Mouse (Mus musculus) left cerebral cortex, adult 8-10 months (tissue): ENCODE results near the gene Usp48. TPM values are rescaled to one million over a fixed set of nuclear protein-coding genes. Genes with fewer than 3 reads are reported as not detected.
"Not testable (repeated sequence)": the region's sequence is repeated elsewhere in the genome, so short reads cannot be mapped to it uniquely, and the experiment has no call there.

Experiments
- DNase-seq, 2 experiments: peaks; one replicate each; pipeline ENCODE4 v3.0.0; 2022; ENCODE audit warnings: low spot score in 2 of 2
- total RNA-seq, 4 experiments: library from RNA; stranded (reverse); gene quantifications; 2 replicates each; pipeline ENCODE4 v1.2.4; 2022

Usp48 gene
- 100 to 1,000 TPM; 127 to 138 (median 131) TPM for total RNA-seq

DNA sequence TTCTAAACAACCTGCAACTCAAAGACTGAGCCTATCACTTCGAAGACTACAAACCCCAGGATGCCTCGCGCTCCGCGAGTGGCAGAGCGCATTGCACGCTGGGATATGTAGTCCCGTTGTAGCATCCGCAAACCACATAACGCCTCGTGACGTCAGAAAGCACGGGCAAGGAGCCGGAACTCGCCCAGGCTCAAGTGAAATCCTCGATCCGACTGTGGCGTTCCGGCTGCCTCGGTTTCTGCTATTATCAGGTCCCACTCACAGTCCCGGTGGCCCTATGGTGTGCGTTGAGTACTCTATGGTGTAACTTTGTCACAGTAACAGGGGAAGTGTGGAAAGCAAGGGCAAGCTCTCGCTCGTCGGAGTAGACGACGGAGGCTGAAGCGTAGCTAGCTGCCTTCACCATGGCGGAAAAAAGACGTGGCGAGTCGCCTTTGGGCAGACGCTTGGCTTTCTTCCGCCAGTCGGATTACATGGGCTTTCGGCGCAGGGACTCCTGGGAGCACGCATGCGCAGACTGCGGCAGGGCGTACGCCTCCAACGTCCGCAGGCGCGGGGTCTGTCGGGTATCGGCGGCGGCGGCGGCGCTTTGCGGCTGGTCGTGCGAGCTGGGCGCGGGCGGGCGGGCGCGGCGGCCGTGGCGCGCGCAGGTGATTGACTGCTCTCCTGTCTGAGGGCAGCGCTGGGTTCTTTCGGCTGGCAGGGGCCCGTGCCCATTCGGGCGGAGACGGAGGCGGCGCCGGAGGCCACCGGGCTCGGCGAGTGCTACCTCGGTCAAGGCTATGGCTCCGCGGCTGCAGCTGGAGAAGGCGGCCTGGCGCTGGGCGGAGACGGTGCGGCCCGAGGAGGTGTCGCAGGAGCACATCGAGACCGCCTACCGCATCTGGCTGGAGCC is at the start of gene Usp48:
Gene Usp48, plus strand, starts transcription at position 155 of the 895 bp plus-strand sequence.
- DNase-seq: peak; percentile 98

DNA sequence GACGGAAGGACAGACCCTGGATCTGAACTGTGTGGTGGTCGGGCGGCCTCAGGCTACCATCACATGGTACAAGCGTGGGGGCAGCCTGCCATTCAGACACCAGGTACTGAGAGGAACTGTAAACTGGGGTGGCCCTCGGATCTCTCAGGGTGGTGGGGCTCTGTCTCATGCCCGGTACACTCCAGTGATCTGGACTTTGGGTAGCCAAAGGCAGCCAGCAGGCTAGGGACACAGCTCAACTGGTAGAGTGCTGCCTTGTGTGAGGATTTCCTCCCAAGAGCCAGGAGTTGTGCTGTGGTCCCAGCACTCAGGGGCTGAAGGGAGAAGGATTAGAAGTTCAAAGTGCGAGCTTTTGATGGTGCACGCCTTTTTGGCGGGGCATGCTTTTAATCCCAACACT is 48.0 kb upstream of the Usp48 start:
- no peak for DNase-seq

DNA sequence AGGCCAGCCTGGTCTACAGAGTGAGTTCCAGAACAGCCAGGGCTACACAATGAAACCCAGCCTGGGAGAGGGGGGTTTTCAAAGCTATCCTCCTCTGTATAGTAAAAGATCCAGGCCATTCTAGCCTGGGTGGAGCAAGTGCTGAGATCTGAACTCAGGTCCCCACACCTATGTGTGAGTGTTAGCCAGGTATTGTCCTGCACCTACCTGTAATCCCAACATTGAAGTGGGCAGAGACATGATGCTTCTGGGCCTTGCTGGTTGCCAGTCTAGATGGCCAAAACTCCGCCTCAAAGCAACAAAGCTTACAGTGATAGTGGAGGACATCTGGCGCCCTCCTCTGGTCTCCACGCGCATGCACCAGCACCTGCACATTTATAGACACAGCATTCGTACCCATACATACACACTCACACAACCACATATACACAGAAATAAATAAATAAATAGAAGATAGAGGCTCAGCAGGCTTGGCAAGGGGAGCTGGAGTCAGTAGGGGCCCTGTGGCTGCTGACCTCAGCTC is 47.5 kb upstream of the Usp48 start:
- no peak for DNase-seq

DNA sequence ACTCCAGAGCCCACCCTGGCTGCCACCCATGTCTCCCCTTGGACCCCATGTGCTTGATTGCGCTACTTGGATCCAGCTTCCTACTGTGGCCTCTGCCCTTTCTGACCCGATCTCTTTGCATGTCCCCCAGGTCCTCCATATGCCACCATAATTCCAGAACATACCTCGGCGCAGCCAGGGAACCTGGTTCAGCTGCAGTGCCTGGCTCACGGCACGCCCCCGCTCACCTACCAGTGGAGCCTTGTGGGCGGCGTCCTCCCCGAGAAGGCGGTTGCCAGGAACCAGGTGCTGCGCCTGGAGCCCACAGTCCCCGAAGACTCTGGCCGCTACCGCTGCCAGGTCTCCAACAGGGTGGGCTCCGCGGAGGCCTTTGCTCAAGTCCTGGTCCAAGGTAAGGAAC is 40.1 kb upstream of the Usp48 start:
- no peak for DNase-seq

DNA sequence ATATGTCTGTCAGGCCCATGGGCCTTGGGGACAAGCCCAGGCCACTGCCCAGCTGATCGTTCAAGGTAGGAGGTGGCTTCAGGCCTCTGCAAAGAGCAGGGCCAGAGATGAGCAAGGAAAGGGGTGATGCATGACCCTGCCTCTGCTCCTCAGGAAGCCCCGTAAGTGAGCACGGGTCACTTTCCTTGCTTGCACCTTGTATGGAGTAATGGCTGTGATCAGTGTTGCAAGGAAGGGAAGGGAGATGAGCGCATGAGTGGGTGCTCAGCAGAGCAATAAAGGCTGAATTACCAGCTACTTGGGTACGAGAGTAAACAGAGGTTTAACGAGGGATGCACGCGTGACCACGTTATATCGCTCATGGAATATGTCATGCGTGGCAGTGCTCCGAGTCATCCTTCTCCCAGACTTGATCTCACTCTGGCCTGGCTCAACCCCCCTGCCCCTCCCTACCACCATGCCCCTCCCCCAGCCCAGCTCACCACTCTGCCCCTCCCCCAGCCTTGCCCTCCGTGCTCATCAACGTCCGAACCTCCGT is 36.8 kb upstream of the Usp48 start:
- DNase-seq: no peak

DNA sequence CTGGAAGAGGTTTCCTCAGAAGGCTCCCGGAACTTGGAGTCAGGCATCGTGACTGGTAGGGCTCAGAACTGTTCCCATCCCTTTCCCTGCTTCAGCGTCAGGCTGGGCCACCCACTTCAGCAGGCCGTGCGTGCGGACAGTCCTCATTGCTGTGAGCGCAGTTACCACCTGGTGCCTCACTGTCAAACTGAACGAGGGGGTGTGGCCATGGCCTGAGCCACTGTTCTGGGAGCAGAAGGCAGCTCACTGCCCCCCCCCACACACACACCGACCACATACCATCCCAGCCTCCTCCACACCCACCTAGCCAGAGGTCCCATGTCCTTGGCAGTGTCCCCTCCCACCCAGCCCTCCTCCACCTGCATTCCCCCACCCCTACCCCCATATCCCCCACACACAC is 23.7 kb upstream of the Usp48 start:
- no peak for DNase-seq

DNA sequence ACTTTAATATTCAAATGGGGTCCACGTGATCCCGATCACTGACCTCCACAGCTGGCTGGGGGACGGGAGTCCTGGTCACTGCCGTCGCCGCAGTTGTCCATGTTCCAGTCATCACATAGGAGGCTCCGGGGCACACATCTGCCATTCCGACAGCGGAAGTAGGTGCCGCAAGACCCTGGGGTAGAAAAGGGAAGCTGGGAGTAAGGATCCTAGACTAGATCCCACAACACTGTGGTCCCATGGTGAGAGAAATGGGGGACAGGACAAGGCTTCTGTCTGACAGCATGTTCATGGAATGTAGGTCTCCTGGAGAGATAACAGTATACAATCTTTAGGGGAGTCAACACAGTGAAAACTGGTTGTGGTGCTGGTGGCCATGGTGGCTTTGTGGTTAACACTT is 19.1 kb upstream of the Usp48 start, which contains the start of gene Ldlrad2:
Gene Ldlrad2, minus strand, starts transcription at position 101 of the 400 bp plus-strand sequence.
- DNase-seq: no peak

DNA sequence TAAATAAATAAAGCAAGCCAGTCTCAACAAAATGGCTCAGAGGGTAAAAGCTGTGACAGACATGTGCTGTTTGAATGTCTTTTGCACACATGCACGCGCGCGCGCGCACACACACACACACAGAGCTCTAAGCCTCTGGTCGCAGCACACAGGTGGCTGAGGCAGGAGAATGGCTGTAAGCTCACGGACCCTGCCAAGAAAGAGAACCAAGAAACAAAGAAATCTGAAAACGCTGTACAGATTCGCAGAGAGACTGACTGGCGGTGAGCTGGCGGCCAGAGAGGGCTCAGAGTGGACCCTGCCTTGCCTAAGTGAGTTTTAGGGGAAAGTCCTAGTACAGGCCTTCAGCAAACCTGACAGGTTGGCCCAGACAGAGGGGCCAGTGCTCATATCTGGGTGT is 16.1 kb upstream of the Usp48 start:
- DNase-seq: no peak

DNA sequence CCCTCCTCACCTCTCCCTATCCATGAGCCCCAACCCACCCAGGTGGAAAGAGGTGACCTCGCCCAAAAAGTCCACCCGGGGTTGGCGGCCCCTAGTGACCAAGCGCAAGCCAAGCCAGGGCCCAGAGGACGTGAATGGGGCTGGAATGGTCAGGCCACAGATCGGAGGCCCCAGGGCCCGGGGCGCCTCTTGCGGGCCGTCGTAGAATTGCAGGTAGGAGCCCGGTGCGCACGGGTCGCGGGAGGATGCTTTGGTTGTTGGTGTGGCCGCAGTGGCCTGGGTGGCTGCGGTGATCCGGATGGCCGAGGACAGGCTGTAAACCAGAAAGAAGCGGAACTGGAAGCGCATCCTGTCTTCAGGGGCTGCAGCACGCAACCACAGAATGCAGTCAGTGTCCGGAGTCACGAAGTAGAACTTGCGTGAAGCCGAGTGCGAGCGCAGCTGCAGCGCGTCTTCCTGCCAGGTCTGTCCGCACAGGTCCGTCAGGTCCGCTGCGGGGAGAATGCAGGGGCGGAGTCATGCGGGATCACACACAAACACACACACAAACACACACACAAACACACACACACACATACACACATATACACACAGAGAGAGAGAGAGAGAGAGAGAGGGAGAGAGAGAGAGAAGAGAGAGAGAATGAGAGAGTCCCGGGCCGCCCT is 15.2 kb upstream of the Usp48 start:
- peak in 1 of 2 experiments; percentile 28 for DNase-seq

DNA sequence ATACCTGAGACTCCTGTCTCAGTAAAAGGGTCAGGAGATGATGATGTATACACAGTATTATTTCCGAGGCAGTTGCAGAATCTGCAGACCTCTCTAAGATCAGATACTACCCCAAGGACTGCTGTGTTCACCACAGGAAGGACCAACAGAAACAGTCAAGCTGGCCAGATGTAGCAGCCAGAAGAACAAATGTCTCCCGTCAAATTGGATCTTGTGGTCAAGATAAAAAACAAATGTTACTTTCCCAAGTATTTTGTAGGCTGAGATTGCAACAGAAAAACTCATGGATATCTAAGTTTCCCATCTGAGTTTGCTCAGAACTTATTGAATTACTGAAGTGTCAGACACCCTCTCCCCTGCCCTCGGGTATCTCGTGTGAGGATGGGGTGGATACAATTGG is 13.8 kb upstream of the Usp48 start:
- DNase-seq: no peak

DNA sequence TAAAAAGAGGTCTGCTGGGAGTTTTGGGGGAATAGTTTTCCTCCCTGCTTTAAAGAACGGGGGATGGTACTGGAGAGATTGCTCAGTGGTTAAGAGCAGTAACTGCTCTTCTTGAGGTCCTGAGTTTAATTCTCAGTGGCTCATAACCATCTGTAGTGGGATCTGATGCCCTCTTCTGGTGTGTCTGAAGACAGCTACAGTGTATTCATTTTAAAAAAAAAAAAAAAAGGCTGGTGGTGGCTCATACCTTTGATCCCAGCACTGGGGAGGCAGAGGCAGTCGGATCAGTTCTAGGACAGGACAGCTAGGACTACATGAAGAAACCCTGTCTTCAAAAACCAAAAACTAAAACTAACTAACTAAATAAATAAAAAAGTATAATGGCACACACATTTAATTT is 13.3 kb upstream of the Usp48 start:
- DNase-seq: no peak

DNA sequence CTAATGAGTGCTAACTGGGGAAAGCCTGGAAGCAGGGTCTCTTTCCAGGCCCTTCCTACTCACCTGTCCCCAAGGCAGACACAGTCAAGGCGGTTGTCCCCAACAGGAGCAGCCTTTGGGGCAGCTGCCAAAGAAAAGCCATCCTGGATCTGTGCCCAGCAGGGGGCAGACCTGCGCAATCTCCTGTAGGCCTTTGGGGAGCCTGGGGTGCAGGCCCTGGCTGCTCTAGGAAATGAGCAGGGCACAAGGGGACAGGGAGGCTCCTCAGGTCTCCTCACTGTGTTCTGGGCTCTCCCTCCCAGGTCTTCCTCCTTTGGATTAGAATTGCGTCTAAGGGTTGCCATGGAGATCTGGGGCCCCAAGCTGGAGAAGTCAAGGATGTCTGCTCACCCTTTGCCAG is 11.7 kb upstream of the Usp48 start:
- no peak for DNase-seq

DNA sequence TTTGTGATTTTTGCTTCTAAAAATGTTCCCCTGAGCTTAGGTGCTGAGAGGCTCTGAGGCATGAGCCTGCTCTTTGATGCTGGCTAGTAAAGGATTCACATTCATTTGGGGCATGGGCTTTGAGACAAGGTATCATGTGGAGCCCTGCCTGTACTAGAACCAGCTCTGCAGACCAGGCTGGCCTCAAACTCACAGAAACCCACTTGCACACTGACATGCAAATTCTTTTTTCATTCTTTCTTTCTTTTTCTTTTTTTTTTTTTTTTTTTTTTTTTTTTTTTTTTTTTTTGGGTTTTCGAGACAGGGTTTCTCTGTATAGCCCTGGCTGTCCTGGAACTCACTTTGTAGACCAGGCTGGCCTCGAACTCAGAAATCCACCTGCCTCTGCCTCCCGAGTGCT is 4.5 kb upstream of the Usp48 start:
- not testable (repeated sequence) for DNase-seq

DNA sequence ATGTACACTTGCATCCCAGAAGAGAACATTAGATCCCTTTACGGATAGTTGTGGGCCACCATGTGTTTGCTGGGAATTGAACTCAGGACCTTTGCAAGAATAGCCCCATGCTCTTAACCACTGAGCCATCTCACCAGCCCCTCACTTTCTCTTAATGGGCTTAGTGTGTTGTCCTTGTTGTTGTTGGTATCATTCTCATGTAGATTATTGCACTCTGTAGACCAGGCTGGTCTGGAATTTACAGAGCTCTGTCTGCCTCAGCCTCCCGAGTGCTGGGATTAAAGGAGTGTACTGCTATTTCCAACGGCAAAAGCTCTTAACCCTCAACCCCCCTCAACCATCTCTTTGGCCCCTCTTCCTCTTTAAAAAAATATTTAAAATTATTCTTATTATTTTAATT is 4.0 kb upstream of the Usp48 start:
- DNase-seq: no peak

DNA sequence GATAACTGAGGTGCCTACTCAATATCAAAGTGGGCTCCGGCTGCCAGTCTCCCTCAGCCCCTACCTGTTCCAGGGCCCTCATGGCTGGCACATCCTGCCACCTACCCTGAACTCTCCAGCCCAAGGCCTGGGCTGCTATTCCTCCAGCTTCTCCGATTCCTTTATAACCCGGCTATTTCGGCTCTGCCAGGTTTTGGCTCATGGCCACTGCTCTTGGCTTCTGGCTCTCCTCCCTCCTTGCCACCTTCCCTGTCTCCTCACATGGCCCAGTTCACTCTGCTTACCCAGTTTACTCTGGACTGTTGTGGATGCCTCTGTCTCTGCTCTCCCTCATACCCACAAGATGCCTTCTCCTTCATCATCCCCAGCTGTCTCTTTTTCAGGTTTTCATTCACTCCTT is 2.6 kb upstream of the Usp48 start:
- no peak for DNase-seq

DNA sequence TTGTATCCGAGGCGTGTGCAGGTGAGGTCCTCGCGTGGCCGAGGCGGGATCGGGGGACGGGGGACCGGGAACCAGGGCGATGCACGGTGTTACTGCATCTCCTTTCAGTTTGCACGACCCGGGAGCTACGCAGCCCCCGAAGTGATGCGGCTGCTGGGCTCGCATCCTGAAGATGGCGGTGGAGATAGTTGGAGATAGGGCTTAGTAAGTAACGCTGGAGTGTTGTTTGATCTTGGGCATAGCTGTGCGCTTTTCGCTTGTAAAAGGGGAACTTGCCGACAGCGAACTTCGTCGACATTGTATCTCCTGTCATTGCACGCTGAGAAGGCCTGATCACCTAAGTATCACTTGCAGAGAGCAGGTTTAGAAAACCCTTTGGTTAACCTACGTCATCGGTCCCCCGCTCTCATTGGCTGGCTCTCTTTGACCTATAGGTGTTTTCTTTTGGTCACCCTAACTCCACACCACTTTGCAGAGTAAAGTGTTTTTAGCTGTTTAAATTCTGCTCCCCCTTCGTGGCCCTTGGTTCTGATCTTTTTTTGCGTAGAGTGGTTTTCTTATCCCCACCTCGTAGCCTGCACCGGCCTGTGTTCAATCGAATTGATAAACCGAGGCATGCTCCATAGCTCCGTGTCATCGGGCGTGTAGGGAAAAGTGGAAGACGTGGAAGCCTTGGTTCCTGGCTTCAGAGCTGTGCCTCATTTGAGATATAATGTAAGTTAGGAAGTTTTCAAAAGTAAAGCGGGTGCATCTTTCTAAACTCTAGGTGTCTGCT is 1.1 kb downstream of the Usp48 start:
- peak in 1 of 2 experiments; percentile 38 for DNase-seq

DNA sequence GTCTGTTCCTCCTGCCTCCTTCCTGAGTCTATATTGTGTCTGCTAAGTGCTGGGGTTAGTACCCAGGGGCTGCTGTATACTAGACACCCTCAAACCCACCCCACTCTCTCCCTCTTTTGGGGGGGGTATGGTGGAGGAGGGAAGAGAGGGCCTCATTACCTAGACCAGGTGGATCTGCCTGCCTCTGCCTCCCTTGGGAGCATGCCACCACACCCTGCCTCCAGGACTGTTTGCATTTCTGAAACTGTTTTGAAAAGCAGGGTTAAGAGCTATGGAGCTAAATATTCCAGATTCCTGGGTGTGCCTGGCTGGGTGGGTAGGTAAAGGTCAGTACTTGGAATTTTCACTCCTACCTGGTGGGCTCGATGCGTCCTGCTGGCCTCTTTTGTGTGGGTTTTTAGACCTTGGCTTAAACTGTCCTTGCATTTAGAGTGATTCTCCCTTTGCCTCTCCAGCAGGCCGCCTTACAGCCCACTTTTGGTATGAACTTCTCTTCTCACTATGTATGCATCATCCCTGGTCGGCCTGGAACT is 3.6 kb downstream of the Usp48 start:
- DNase-seq: no peak

DNA sequence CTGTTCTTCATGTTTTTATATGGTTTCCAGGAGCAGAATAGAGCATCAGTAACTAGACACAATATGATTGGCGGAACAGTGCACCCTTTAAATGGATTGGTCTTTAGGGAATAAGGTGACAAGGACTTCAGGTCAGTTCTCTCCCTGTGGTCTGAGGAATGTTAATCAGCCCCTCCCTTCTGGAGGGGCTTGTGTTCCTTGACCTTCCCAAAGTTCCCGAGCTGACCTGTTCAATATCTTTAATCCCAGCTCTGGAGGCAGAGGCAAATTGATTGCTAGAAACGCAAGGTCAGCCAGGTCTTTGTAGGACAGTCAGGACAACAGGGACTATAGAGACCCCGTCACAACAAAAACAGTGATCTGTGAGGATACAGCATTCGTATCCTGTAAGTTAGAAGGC is 5.0 kb downstream of the Usp48 start:
- no peak for DNase-seq

DNA sequence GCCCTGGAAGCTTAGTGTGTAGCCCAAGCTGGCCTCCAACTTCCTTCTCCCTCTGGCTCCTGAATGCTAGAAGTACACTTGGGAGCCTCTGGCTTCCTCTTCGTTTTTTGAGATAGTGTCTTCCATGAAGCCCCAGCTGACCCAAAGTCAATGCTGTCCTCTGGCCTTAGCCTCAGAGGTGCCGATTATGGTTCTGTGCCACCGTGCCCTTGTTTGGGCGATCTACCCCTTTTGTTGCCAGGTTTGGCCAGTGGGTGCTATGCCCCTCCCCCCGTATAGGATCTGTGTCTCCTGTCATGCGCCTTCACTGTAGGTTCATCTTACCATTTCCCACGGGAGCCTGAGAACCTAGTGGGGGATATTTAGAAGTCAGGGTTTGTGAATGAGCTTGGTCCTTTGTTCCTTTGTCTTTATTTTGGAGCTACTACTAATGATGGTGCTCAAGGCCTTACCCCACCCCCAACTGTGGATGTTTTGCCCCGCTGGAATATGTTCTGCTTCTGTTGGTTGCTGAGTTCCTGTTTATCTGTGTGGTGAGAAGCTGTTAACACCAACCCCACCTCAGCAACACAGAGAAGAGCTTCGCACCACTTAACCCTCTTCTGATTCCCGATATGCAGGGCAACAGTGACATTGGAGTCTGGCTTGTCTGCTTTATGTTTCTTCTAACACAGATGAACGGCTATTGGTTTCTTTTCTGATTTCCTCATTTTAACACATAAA is 10.1 kb downstream of the Usp48 start:
- DNase-seq: no peak

DNA sequence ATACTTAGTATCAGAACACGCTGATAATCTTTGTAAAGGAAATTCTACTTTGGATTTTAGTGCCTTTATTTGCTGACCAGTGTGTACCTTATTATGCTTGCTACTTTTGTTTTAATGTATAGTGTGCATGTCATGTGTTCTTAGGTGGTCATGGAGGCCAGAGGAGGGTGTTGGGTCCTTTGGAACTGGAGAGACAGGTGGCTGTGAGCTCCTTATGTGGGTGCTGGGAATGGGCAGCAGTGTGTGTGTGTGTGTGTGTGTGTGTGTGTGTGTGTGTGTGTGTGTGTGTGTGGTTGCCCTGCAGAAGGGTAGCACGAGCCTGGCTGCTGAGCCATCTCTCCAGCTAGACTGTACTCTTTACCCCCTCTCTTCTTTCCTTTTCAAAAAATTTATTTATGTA is 13.5 kb downstream of the Usp48 start:
- no peak for DNase-seq

DNA sequence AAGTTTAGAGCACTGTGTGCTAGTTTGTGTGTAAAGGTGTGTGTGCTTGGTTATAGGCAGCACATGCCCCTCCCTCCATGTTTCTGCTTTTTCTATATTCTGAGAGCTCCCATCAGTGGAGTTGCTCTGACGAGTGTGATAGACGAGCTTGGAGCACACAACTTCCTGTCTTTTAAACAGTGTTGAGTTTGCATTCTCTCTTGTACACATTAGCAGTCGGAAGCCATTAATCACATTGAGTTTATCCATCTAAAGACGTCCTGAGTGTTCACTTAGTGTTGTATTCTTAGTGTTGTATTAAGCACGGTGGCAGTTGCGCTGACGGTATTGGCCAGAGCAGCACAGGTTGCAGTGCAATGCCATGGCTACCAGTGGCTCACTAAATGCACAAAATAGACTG is 15.7 kb downstream of the Usp48 start:
- DNase-seq: no peak
